Mouse (Mus musculus) liver, embryonic 14.5 days (tissue): ENCODE measurements around the gene RPS10-NUDT3. TPM values are rescaled to one million over a fixed set of nuclear protein-coding genes. Genes with fewer than 3 reads are reported as not detected.
A peak's percentile ranks its signal among the peaks of the same experiment; 100 is the strongest.
"Not testable (repeated sequence)": the region's sequence is repeated elsewhere in the genome, so short reads cannot be mapped to it uniquely, and the experiment has no call there.

Experiments used
- ATAC-seq: fragments of 200-750 bp; cut with Nextera tagmentation; 2 replicates; pipeline ENCODE4 v1.8.0; 2017; ENCODE audit warnings: moderate number of reproducible peaks, mild to moderate bottlenecking, moderate library complexity; ENCODE audit not compliant: insufficient read depth
- DNase-seq, 3 experiments: peaks; one replicate each; pipeline ENCODE4 v3.0.0-alpha.2; 2012 to 2013; ENCODE audit warnings: low read depth in 3 of 3, low spot score in 3 of 3
- H3K27ac ChIP-seq: fragments of 300-500 bp; sonication (generic); 2 replicates; pipeline ENCODE4 v1.5.1; 2014; ENCODE audit warnings: moderate library complexity, mild to moderate bottlenecking, control low read depth, inconsistent platforms
- H3K27me3 ChIP-seq: fragments of 300-500 bp; sonication (generic); 2 replicates; pipeline ENCODE4 v1.6.1; 2014; ENCODE audit warnings: mild to moderate bottlenecking, low read length, moderate library complexity; ENCODE audit not compliant: control insufficient read depth, insufficient read depth
- H3K36me3 ChIP-seq: fragments of 300-500 bp; sonication (generic); replicated peaks from 2 replicates; pipeline ENCODE4 v1.6.1; 2014; ENCODE audit warnings: low read depth; ENCODE audit not compliant: control insufficient read depth, insufficient read depth
- H3K4me1 ChIP-seq, 2 experiments: fragments of 200-500 bp in 1 of 2; fragments of 300-500 bp in 1 of 2; sonication (generic) in 1 of 2; replicated peaks; 2 replicates each; pipeline ENCODE4 v1.6.1; 2012 to 2014; ENCODE audit warnings: antibody characterized with exemption in 1 of 2, inconsistent platforms in 1 of 2, low read length in 1 of 2; ENCODE audit not compliant: control insufficient read depth in 2 of 2, insufficient read depth in 2 of 2
- H3K4me2 ChIP-seq: fragments of 300-500 bp; sonication (generic); 2 replicates; pipeline ENCODE4 v1.6.1; 2014; ENCODE audit warnings: low read depth, mild to moderate bottlenecking, control low read depth, moderate library complexity
- H3K4me3 ChIP-seq, 2 experiments: fragments of 200-500 bp in 1 of 2; fragments of 300-500 bp in 1 of 2; sonication (generic) in 1 of 2; 2 replicates each; pipeline ENCODE4 v1.5.1; 2012 to 2014; ENCODE audit warnings: low read depth in 2 of 2, low read length in 2 of 2, mild to moderate bottlenecking in 2 of 2, control low read depth in 1 of 2, inconsistent platforms in 1 of 2, moderate library complexity in 1 of 2; ENCODE audit not compliant: insufficient read depth in 1 of 2
- H3K9ac ChIP-seq: fragments of 300-500 bp; sonication (generic); replicated peaks from 2 replicates; pipeline ENCODE4 v1.6.1; 2014; ENCODE audit warnings: mild to moderate bottlenecking, control low read depth, moderate library complexity
- H3K9me3 ChIP-seq: fragments of 300-500 bp; sonication (generic); 2 replicates; pipeline ENCODE4 v1.6.1; 2016; ENCODE audit warnings: low read length, mixed read lengths; ENCODE audit not compliant: control insufficient read depth
- CTCF ChIP-seq: IDR thresholded peaks from 2 replicates; pipeline ENCODE4 v1.5.1; 2016; ENCODE audit warnings: antibody characterized with exemption, low read depth, control low read depth
- EP300 ChIP-seq: IDR thresholded peaks from 2 replicates; pipeline ENCODE4 v1.6.1; 2016; ENCODE audit warnings: antibody characterized with exemption, low read depth
- WGBS: fragments of 180-500 bp; shearing (Covaris S2); extraction: QIAGEN DNeasy Blood & Tissue Kit; methylation state at CpG from one replicate; pipeline ENCODE4 v1.1.7; 2014; ENCODE audit not compliant: insufficient replicate concordance; 5-methylcytosine and 5-hydroxymethylcytosine counted together
- polyA plus RNA-seq, 2 experiments: library from polyadenylated mRNA; depleted of rRNA in 1 of 2; stranded (reverse) in 1 of 2; unstranded in 1 of 2; fragments of >200 nt; fragmentation: Nextera tagmentation in 1 of 2; extraction: Ambion mirVana in 1 of 2; gene quantifications; 2 replicates each; pipeline versions ENCODE4 v1.2.1 to v1.2.3; 2012 to 2014

Gene RPS10-NUDT3
- polyA plus RNA-seq, 2 experiments = not detected

DNA sequence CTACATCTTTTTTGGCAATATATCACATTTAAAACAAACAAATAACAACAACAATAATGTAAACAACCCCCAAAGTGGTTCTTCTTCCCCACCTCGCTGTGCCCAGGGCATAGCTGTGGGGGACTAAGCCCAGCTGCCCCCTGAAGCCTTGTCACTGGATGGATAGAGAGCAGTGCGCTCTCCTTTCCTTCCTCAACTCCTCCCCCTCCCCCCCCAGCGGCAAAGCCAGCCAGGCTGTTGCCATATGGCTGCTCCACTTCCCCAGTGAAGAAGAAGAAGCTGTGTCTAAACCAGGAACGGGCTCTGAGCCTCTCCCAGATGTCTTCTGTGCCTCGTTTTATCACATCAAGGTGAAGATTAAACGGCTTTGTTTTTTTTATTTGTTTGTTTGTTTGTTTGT lies 8.1 kb upstream of the RPS10-NUDT3 start:
- DNase-seq = no peak
- H3K4me2 ChIP-seq = no peak overlapping the region
- no peaks in the 10 kb centered on the region for H3K36me3 ChIP-seq
- no peak for ATAC-seq
- H3K27ac ChIP-seq = no peak overlapping the region
- H3K9ac ChIP-seq = no peak overlapping the region
- WGBS = 12% methylated on average over 6 of the region's 6 CpGs
- TF ChIP-seq CTCF (no peak), EP300 (no peak)
- no peaks in the 10 kb centered on the region for H3K9me3 ChIP-seq
- no peaks in the 10 kb centered on the region for H3K27me3 ChIP-seq
- 0 out of 4 replicates have a peak, but pooled peaks cover 0 to 3% of the 10 kb centered on the region in 2 experiments for H3K4me1 ChIP-seq
- H3K4me3 ChIP-seq = no peak overlapping the region

GRCm38 (mm10) chr17:27642491-27643062 lies 7.6 kb upstream of the RPS10-NUDT3 start:
- Histone ChIP-seq H3K9ac (no peak overlapping the region), H3K9me3 (no peaks in the 10 kb centered on the region), H3K4me1 (0 out of 4 replicates have a peak, but pooled peaks cover 0 to 3% of the 10 kb centered on the region in 2 experiments), H3K27ac (no peak overlapping the region), H3K4me2 (no peak overlapping the region), H3K36me3 (no peaks in the 10 kb centered on the region), H3K27me3 (no peaks in the 10 kb centered on the region), H3K4me3 (no peak overlapping the region)
- WGBS = 29% methylated on average over 12 of the region's 12 CpGs
- no peak for TF ChIP-seq EP300
- no peak for TF ChIP-seq CTCF
- no peak for DNase-seq
- ATAC-seq = no peak

DNA sequence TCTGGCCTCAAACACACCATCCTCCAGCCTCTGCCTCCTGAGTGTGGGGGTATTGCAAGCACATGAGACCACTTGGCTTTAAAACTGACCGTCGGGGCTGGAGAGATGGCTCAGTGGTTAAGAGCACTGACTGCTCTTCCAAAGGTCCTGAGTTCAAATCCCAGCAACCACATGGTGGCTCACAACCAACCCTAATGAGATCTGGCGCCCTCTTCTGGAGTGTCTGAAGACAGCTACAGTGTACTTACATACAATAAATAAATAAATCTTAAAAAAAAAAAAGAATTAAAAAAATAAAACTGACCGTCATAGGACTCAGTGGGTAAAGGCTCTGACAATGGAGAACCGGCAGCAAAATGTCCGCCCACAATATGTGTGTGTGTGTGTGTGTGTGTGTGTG lies 4.8 kb upstream of the RPS10-NUDT3 start:
- ATAC-seq, H3K9me3 ChIP-seq, H3K27ac ChIP-seq, H3K4me2 ChIP-seq, H3K27me3 ChIP-seq, H3K4me3 ChIP-seq, DNase-seq, H3K36me3 ChIP-seq, H3K9ac ChIP-seq: not testable (repeated sequence)
- TF ChIP-seq CTCF = peak; percentile 31; the same call in 1 of the 2 replicates
- peaks cover 6 to 12% of the 10 kb centered on the region in 2 experiments for H3K4me1 ChIP-seq
- 71% methylated on average over 6 of the region's 6 CpGs for WGBS

GRCm38 (mm10) chr17:27638921-27639332 lies 3.9 kb upstream of the RPS10-NUDT3 start:
- Histone ChIP-seq H3K4me3 (no peak overlapping the region), H3K27me3 (no peaks in the 10 kb centered on the region), H3K27ac (no peak overlapping the region), H3K4me1 (peaks cover 6 to 12% of the 10 kb centered on the region in 2 experiments), H3K36me3 (no peaks in the 10 kb centered on the region), H3K9ac (no peak overlapping the region), H3K9me3 (no peaks in the 10 kb centered on the region), H3K4me2 (no peak overlapping the region)
- ATAC-seq (no peak), DNase-seq (no peak)
- peak; percentile 83 for TF ChIP-seq CTCF
- TF ChIP-seq EP300 = no peak
- WGBS = 80% methylated on average over 20 of the region's 20 CpGs

- no peak for TF ChIP-seq CTCF
- no peak for TF ChIP-seq EP300
- Histone ChIP-seq H3K4me1 (peaks cover 6 to 19% of the 10 kb centered on the region in 2 experiments), H3K27me3 (no peaks in the 10 kb centered on the region), H3K36me3 (peaks cover 15% of the 10 kb centered on the region), H3K4me2 (no peak overlapping the region), H3K9ac (no peak overlapping the region), H3K4me3 (no peak overlapping the region), H3K9me3 (no peaks in the 10 kb centered on the region), H3K27ac (no peak overlapping the region)
- WGBS = 73% methylated on average over 9 of the region's 9 CpGs
- DNase-seq = no peak
- ATAC-seq = no peak
Measured at GRCm38 (mm10) chr17:27637333-27637732, 2.3 kb upstream of the RPS10-NUDT3 start.
